Mouse (Mus musculus) ES-CJ7 (cell line): ENCODE measurements around the gene Grm4.

ENCODE experiments used
- DNase-seq: peaks from one replicate; pipeline ENCODE4 v3.0.0; 2011; ENCODE audit warnings: low read depth, low spot score

The Grm4 gene

GRCm38 (mm10) chr17:27511865-27512618, 9.2 kb downstream of the Grm4 start:
- DNase-seq: peak; percentile 45

GRCm38 (mm10) chr17:27511125-27511735, 10.0 kb downstream of the Grm4 start:
- DNase-seq: no peak

- no peak for DNase-seq
These were observed 10.7 kb downstream of the Grm4 start for GRCm38 (mm10) chr17:27510258-27511124.

- DNase-seq: no peak
These were observed 12.1 kb downstream of the Grm4 start for GRCm38 (mm10) chr17:27509056-27509455.

GRCm38 (mm10) chr17:27508513-27508912, 12.7 kb downstream of the Grm4 start:
- no peak for DNase-seq

- no peak for DNase-seq
These were observed 13.2 kb downstream of the Grm4 start for GRCm38 (mm10) chr17:27508002-27508401.

GRCm38 (mm10) chr17:27507591-27507945, 13.6 kb downstream of the Grm4 start:
- no peak for DNase-seq

- DNase-seq: no peak
These were observed 14.2 kb downstream of the Grm4 start for GRCm38 (mm10) chr17:27506871-27507590.

GRCm38 (mm10) chr17:27506362-27506761, 14.8 kb downstream of the Grm4 start:
- no peak for DNase-seq

GRCm38 (mm10) chr17:27505221-27505881, 15.9 kb downstream of the Grm4 start:
- peak; percentile 37 for DNase-seq

GRCm38 (mm10) chr17:27503869-27504268, 17.3 kb downstream of the Grm4 start:
- no peak for DNase-seq

- DNase-seq: no peak
These were observed 18.3 kb downstream of the Grm4 start for GRCm38 (mm10) chr17:27502736-27503445.

GRCm38 (mm10) chr17:27502288-27502687, 18.9 kb downstream of the Grm4 start:
- no peak for DNase-seq

- peak; percentile 98 for DNase-seq
These were observed 19.6 kb downstream of the Grm4 start for GRCm38 (mm10) chr17:27501331-27502251.

- DNase-seq: no peak
These were observed 20.4 kb downstream of the Grm4 start for GRCm38 (mm10) chr17:27500811-27501210.

GRCm38 (mm10) chr17:27499080-27499479, 22.1 kb downstream of the Grm4 start:
- DNase-seq: no peak

- DNase-seq: no peak
These were observed 23.4 kb downstream of the Grm4 start for GRCm38 (mm10) chr17:27497798-27498197.

GRCm38 (mm10) chr17:27495008-27495540, 26.1 kb downstream of the Grm4 start:
- no peak for DNase-seq

GRCm38 (mm10) chr17:27493969-27494368, 27.2 kb downstream of the Grm4 start:
- DNase-seq: no peak
